Mouse (Mus musculus) forebrain, embryonic 14.5 days (tissue): ENCODE results near the gene Ireb2. TPM values are rescaled to one million over a fixed set of nuclear protein-coding genes. Genes with fewer than 3 reads are reported as not detected.
A peak's percentile ranks its signal among the peaks of the same experiment; 100 is the strongest.

Source experiments
- ATAC-seq: fragments of 200-750 bp; cut with Nextera tagmentation; 2 replicates; pipeline ENCODE4 v1.8.0; 2017; ENCODE audit warnings: mild to moderate bottlenecking, moderate library complexity
- DNase-seq: peaks from one replicate; pipeline ENCODE4 v3.0.0-alpha.2; 2015; ENCODE audit warnings: low spot score
- H3K27ac ChIP-seq: fragments of 300-500 bp; sonication (generic); 2 replicates; pipeline ENCODE4 v1.5.1; 2014; ENCODE audit warnings: low read depth, mild to moderate bottlenecking, control low read depth, low read length, moderate library complexity
- H3K27me3 ChIP-seq: fragments of 300-500 bp; sonication (generic); replicated peaks from 2 replicates; pipeline ENCODE4 v1.6.1; 2014; ENCODE audit warnings: low read length, control low read depth, mixed read lengths; ENCODE audit not compliant: control insufficient read depth, insufficient read depth
- H3K36me3 ChIP-seq: fragments of 300-500 bp; sonication (generic); 2 replicates; pipeline ENCODE4 v1.6.1; 2014; ENCODE audit warnings: low read length, control low read depth; ENCODE audit not compliant: control insufficient read depth, insufficient read depth
- H3K4me1 ChIP-seq: fragments of 300-500 bp; sonication (generic); 2 replicates; pipeline ENCODE4 v1.6.1; 2014; ENCODE audit warnings: antibody characterized with exemption, low read length, control low read depth; ENCODE audit not compliant: control insufficient read depth, insufficient read depth
- H3K4me2 ChIP-seq: fragments of 300-500 bp; sonication (generic); 2 replicates; pipeline ENCODE4 v1.6.1; 2014; ENCODE audit warnings: mild to moderate bottlenecking, control low read depth, low read length
- H3K4me3 ChIP-seq: fragments of 300-500 bp; sonication (generic); 2 replicates; pipeline ENCODE4 v1.5.1; 2014; ENCODE audit warnings: low read depth, low read length, control low read depth
- H3K9ac ChIP-seq: fragments of 300-500 bp; sonication (generic); 2 replicates; pipeline ENCODE4 v1.6.1; 2014; ENCODE audit warnings: mild to moderate bottlenecking, low read length, control low read depth, moderate library complexity
- H3K9me3 ChIP-seq: fragments of 300-500 bp; sonication (generic); replicated peaks from 2 replicates; pipeline ENCODE4 v1.6.1; 2016; ENCODE audit warnings: low read length, control low read depth, mixed read lengths; ENCODE audit not compliant: control insufficient read depth
- WGBS: fragments of 180-500 bp; shearing (Covaris S2); extraction: QIAGEN DNeasy Blood & Tissue Kit; methylation state at CpG from one replicate; pipeline ENCODE4 v1.1.7; 2014; 5-methylcytosine and 5-hydroxymethylcytosine counted together
- polyA plus RNA-seq: library from polyadenylated mRNA; unstranded; fragments of >200 nt; fragmentation: Nextera tagmentation; extraction: Ambion mirVana; gene quantifications from 2 replicates; pipeline ENCODE4 v1.2.1, GENCODE M21; 2014

The Ireb2 gene
- polyA plus RNA-seq, 1 experiment from 2014 or later: 51.6 TPM

DNA sequence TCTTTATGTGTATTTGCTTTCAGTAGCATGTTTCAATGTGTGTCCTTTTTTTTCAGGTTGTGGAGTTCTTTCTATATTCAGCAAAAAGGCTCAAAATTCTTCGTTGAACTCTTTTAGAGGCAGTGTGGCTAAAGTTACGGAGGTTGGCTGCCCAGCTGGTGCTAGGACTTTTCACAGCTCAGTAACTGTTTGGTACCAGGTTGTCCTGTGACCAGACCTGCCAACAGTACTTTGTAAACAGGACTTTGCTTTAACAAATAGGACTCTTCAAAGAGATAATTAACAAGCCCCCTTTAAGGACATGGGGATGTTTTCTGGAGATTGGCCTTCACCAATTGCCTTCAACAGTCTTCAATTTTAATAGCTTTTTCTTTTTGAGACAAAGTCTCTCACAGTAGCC, 54.6 kb downstream of the Ireb2 start:
- whole genome bisulfite sequencing: 70% methylated on average over 2 of the region's 2 CpGs
- no peak overlapping the region for H3K27ac ChIP-seq
- no peak overlapping the region for H3K9ac ChIP-seq
- H3K4me3 ChIP-seq: no peak overlapping the region
- DNase-seq (no peak), ATAC-seq (no peak)
- H3K36me3 ChIP-seq: no peaks in the 10 kb centered on the region
- no peaks in the 10 kb centered on the region for H3K9me3 ChIP-seq
- H3K4me1 ChIP-seq: peaks cover 6% of the 10 kb centered on the region; the same call in 1 of the 2 replicates
- no peak overlapping the region for H3K4me2 ChIP-seq
- H3K27me3 ChIP-seq: no peaks in the 10 kb centered on the region

- 96% methylated on average over 5 of the region's 5 CpGs for WGBS
These were observed 55.2 kb downstream of the Ireb2 start for GRCm38 (mm10) chr9:54918781-54919180.

GRCm38 (mm10) chr9:54919946-54920345, 56.4 kb downstream of the Ireb2 start:
- H3K27me3 ChIP-seq: no peaks in the 10 kb centered on the region
- DNase-seq (no peak), ATAC-seq (no peak)
- H3K9ac ChIP-seq: no peak overlapping the region
- H3K4me2 ChIP-seq: no peak overlapping the region
- no peaks in the 10 kb centered on the region for H3K9me3 ChIP-seq
- no peaks in the 10 kb centered on the region for H3K36me3 ChIP-seq
- H3K27ac ChIP-seq: no peak overlapping the region
- 58% methylated on average over 4 of the region's 4 CpGs for WGBS
- peaks cover 6% of the 10 kb centered on the region; the same call in 1 of the 2 replicates for H3K4me1 ChIP-seq
- no peak overlapping the region for H3K4me3 ChIP-seq

More at GRCm38 (mm10) chr9:54918781-54919180, 55.2 kb downstream of the Ireb2 start:
- Histone ChIP-seq H3K4me3 (no peak overlapping the region), H3K27me3 (no peaks in the 10 kb centered on the region), H3K9me3 (no peaks in the 10 kb centered on the region), H3K9ac (no peak overlapping the region), H3K36me3 (no peaks in the 10 kb centered on the region), H3K4me1 (peaks cover 6% of the 10 kb centered on the region; the same call in 1 of the 2 replicates), H3K4me2 (no peak overlapping the region), H3K27ac (no peak overlapping the region)
- ATAC-seq (no peak), DNase-seq (no peak)

- H3K4me3 ChIP-seq: no peak overlapping the region
- H3K4me1 ChIP-seq: no peaks in the 10 kb centered on the region
- H3K27ac ChIP-seq: no peak overlapping the region
- 91% methylated on average over 1 of the region's 1 CpGs for WGBS
- H3K27me3 ChIP-seq: no peaks in the 10 kb centered on the region
- DNase-seq (no peak), ATAC-seq (no peak)
- H3K9ac ChIP-seq: no peak overlapping the region
- H3K4me2 ChIP-seq: no peak overlapping the region
- H3K9me3 ChIP-seq: no peaks in the 10 kb centered on the region
- no peaks in the 10 kb centered on the region for H3K36me3 ChIP-seq
These were observed 67.2 kb downstream of the Ireb2 start for GRCm38 (mm10) chr9:54930741-54931140.

DNA sequence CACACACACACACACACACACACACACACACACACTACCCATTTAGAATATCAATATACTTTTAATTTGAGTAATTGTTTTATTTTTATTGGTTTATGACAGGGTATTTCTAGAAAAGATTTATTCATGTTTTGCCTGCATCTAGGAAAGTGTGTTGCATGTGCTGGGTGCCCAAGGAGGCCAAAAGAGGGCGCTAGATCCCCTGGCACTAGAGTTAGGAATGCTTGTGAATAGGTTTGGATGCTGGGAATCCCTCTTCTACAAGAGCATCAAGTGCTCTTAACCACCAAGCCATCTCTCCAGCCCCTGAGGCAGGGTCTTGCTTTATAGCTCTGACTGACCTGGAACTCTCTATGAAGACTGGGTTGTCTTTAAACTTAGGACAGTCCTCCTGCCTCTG, 68.2 kb downstream of the Ireb2 start:
- no peak for ATAC-seq
- Histone ChIP-seq H3K4me3 (no peak overlapping the region), H3K9ac (no peak overlapping the region), H3K27ac (no peak overlapping the region), H3K9me3 (no peaks in the 10 kb centered on the region), H3K4me1 (no peaks in the 10 kb centered on the region), H3K36me3 (no peaks in the 10 kb centered on the region), H3K4me2 (no peak overlapping the region), H3K27me3 (no peaks in the 10 kb centered on the region)
- no peak for DNase-seq
- WGBS: 0% methylated on average over 1 of the region's 1 CpGs

DNA sequence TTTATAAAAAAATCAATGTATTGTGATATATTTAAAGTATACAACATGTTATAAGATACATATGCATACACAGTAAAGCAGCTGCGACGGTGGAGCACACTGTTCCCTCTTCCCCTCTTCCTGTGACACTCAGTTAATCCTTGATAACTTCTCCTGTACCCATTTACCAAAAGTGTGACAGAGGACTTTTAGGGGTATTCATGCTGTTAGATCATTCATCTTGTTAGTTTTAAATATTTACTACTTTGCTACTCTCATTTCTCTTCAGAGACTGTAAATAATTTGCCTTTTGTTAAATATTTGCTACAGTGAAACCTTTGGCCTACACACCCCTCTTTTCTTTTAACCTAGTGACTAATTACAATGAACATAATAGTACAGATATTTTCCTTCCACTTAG, 68.8 kb downstream of the Ireb2 start:
- DNase-seq: no peak
- H3K4me1 ChIP-seq: no peaks in the 10 kb centered on the region
- H3K27ac ChIP-seq: no peak overlapping the region
- ATAC-seq: no peak
- no peaks in the 10 kb centered on the region for H3K9me3 ChIP-seq
- H3K4me3 ChIP-seq: no peak overlapping the region
- no peak overlapping the region for H3K9ac ChIP-seq
- no peaks in the 10 kb centered on the region for H3K27me3 ChIP-seq
- H3K4me2 ChIP-seq: no peak overlapping the region
- no peaks in the 10 kb centered on the region for H3K36me3 ChIP-seq
- WGBS: 63% methylated on average over 2 of the region's 2 CpGs

DNA sequence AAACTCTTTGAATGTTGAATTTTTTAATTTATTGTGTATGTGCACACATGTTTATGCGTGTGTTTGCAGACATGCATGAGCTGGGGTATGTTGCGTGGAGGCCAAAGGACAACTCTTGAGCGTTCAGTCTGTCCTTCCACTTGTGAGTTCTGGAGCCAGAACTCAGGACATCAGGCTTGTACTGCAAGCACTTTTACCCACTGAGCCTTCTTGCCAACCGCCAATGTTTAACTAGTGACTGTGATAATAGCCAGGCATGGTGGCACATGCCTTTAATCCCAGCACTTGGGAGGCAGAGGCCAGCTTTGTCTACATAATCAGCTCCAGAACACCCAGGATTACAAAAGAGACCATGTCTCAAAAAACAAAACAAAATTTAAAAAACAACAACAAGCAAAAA, 78.5 kb downstream of the Ireb2 start:
- no peak overlapping the region for H3K4me3 ChIP-seq
- no peak for DNase-seq
- H3K4me1 ChIP-seq: no peaks in the 10 kb centered on the region
- no peak overlapping the region for H3K9ac ChIP-seq
- H3K9me3 ChIP-seq: no peaks in the 10 kb centered on the region
- H3K4me2 ChIP-seq: no peak overlapping the region
- no peak overlapping the region for H3K27ac ChIP-seq
- no peaks in the 10 kb centered on the region for H3K36me3 ChIP-seq
- WGBS: 89% methylated on average over 4 of the region's 4 CpGs
- no peaks in the 10 kb centered on the region for H3K27me3 ChIP-seq
- ATAC-seq: no peak

GRCm38 (mm10) chr9:54944467-54944866, 80.9 kb downstream of the Ireb2 start:
- no peak for ATAC-seq
- WGBS: 70% methylated on average over 2 of the region's 2 CpGs

DNA sequence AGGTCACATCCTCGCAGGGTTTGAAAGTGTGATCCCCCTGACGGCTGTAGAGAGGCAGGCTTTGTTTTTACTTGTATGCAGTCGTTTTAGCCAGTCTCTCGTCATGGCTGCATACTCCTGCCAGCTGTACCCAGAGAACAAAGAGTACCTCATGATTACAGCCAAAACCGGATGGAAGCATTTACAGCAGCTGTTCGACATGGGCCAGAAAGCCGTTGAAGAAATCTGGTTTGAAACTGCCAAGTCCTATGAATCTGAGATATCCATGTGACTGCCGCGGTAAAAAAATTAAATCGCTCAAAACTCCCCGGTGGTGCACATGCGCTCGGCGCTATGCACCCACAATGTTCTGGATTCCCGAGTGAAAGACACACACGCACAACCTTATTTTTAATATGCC, 82.7 kb downstream of the Ireb2 start:
- no peak for ATAC-seq
- Histone ChIP-seq H3K27me3 (no peaks in the 10 kb centered on the region), H3K4me3 (no peak overlapping the region), H3K9me3 (no peaks in the 10 kb centered on the region), H3K36me3 (no peaks in the 10 kb centered on the region), H3K9ac (no peak overlapping the region), H3K27ac (no peak overlapping the region), H3K4me2 (no peak overlapping the region), H3K4me1 (peaks cover under 1% of the 10 kb centered on the region)
- peak; percentile 23 for DNase-seq
- 65% methylated on average over 16 of the region's 16 CpGs for WGBS

More at GRCm38 (mm10) chr9:54944467-54944866, 80.9 kb downstream of the Ireb2 start:
- H3K9me3 ChIP-seq: no peaks in the 10 kb centered on the region
- no peaks in the 10 kb centered on the region for H3K36me3 ChIP-seq
- H3K4me2 ChIP-seq: no peak overlapping the region
- no peaks in the 10 kb centered on the region for H3K27me3 ChIP-seq
- no peak overlapping the region for H3K4me3 ChIP-seq
- DNase-seq: no peak
- no peak overlapping the region for H3K27ac ChIP-seq
- H3K9ac ChIP-seq: no peak overlapping the region
- H3K4me1 ChIP-seq: no peaks in the 10 kb centered on the region
